Mouse (Mus musculus) liver, postnatal 0 days (tissue): ENCODE measurements around the gene Blzf1. TPM values are rescaled to one million over a fixed set of nuclear protein-coding genes. Genes with fewer than 3 reads are reported as not detected.

Experiments
- ATAC-seq: fragments of 200-750 bp; cut with Nextera tagmentation; 2 replicates; pipeline ENCODE4 v1.8.0; 2017; ENCODE audit warnings: mild to moderate bottlenecking, moderate library complexity
- DNase-seq: peaks from one replicate; pipeline ENCODE4 v3.0.0-alpha.2; 2016
- H3K27ac ChIP-seq: fragments of 300-500 bp; sonication (generic); 2 replicates; pipeline ENCODE4 v1.5.1; 2014; ENCODE audit warnings: antibody characterized with exemption, moderate library complexity, mild to moderate bottlenecking, low read depth
- H3K27me3 ChIP-seq: fragments of 300-500 bp; sonication (generic); 2 replicates; pipeline ENCODE4 v1.6.1; 2014; ENCODE audit warnings: low read length, control low read depth, mixed read lengths; ENCODE audit not compliant: insufficient read depth
- H3K36me3 ChIP-seq: fragments of 300-500 bp; sonication (generic); replicated peaks from 2 replicates; pipeline ENCODE4 v1.6.1; 2014; ENCODE audit warnings: mild to moderate bottlenecking, control low read depth, low read length, moderate library complexity, mixed read lengths; ENCODE audit not compliant: insufficient read depth
- H3K4me1 ChIP-seq: fragments of 300-500 bp; sonication (generic); 2 replicates; pipeline ENCODE4 v1.6.1; 2014; ENCODE audit warnings: antibody characterized with exemption, mild to moderate bottlenecking, control low read depth; ENCODE audit not compliant: insufficient read depth
- H3K4me2 ChIP-seq: fragments of 300-500 bp; sonication (generic); 2 replicates; pipeline ENCODE4 v1.6.1; 2014; ENCODE audit warnings: low read depth, mild to moderate bottlenecking, low read length, moderate library complexity, mixed read lengths
- H3K4me3 ChIP-seq: fragments of 300-500 bp; sonication (generic); 2 replicates; pipeline ENCODE4 v1.5.1; 2014; ENCODE audit warnings: low read depth, low read length
- H3K9ac ChIP-seq: fragments of 300-500 bp; sonication (generic); replicated peaks from 2 replicates; pipeline ENCODE4 v1.6.1; 2014; ENCODE audit warnings: mild to moderate bottlenecking, moderate library complexity
- H3K9me3 ChIP-seq: fragments of 300-500 bp; sonication (generic); 2 replicates; pipeline ENCODE4 v1.6.1; 2016; ENCODE audit warnings: mild to moderate bottlenecking, control low read depth, low read length, mixed read lengths
- CTCF ChIP-seq: sonication (generic); IDR thresholded peaks from 2 replicates; pipeline ENCODE4 v1.5.1; 2016; ENCODE audit warnings: antibody characterized with exemption, low read depth
- EP300 ChIP-seq: IDR thresholded peaks from 2 replicates; pipeline ENCODE4 v1.6.1; 2016; ENCODE audit warnings: antibody characterized with exemption, low read depth, mild to moderate bottlenecking
- WGBS: fragments of 180-500 bp; shearing (Covaris S2); extraction: QIAGEN DNeasy Blood & Tissue Kit; methylation state at CpG from one replicate; pipeline ENCODE4 v1.1.7; 2014; ENCODE audit not compliant: insufficient replicate concordance; 5-methylcytosine and 5-hydroxymethylcytosine counted together
- polyA plus RNA-seq: library from polyadenylated mRNA; unstranded; fragments of >200 nt; fragmentation: Nextera tagmentation; extraction: Ambion mirVana; gene quantifications from 2 replicates; pipeline ENCODE4 v1.2.1, GENCODE M21; 2015

Gene Blzf1
- polyA plus RNA-seq, 1 experiment from 2014 or later, result 9.7 TPM

- peak; percentile 0 for ATAC-seq
- Histone ChIP-seq H3K9me3 (no peaks in the 10 kb centered on the region), H3K4me2 (peak overlapping the region; percentile 94), H3K36me3 (no peaks in the 10 kb centered on the region), H3K4me3 (peak overlapping the region; percentile 90), H3K27me3 (no peaks in the 10 kb centered on the region), H3K27ac (peak overlapping the region; percentile 95), H3K4me1 (peaks cover 24% of the 10 kb centered on the region), H3K9ac (peak overlapping the region; percentile 92)
- no peak for DNase-seq
- under 1% methylated on average over 33 of the region's 33 CpGs for WGBS
- TF ChIP-seq CTCF, result no peak
- no peak for TF ChIP-seq EP300
Measured at GRCm38 (mm10) chr1:164249332-164249711, 58.0 kb downstream of the Blzf1 start.

- H3K4me2 ChIP-seq, result peak within 1 kb of the TSS; percentile 94
- peaks cover 22% of the 10 kb centered on the region for H3K4me1 ChIP-seq
- peak; percentile 64 for TF ChIP-seq EP300
- no peak for TF ChIP-seq CTCF
- H3K4me3 ChIP-seq, result peak within 1 kb of the TSS; percentile 90
- H3K36me3 ChIP-seq, result no peaks in the 10 kb centered on the region
- WGBS, result under 1% methylated on average over 57 of the region's 79 CpGs
- no peaks in the 10 kb centered on the region for H3K27me3 ChIP-seq
- H3K27ac ChIP-seq, result peak within 1 kb of the TSS; percentile 98
- DNase-seq (peak; percentile 100), ATAC-seq (peak; percentile 88)
- no peaks in the 10 kb centered on the region for H3K9me3 ChIP-seq
- peak within 1 kb of the TSS; percentile 92 for H3K9ac ChIP-seq
Measured at GRCm38 (mm10) chr1:164248465-164249331, 58.6 kb downstream of the Blzf1 start, which contains the start of gene Slc19a2. Slc19a2 (plus strand) TSS chr1:164249046.

GRCm38 (mm10) chr1:164247971-164248370, 59.3 kb downstream of the Blzf1 start:
- peak overlapping the region; percentile 90 for H3K4me3 ChIP-seq
- H3K9ac ChIP-seq, result peak overlapping the region; percentile 59
- H3K27ac ChIP-seq, result peak overlapping the region; percentile 98
- H3K4me2 ChIP-seq, result peak overlapping the region; percentile 94
- H3K4me1 ChIP-seq, result peaks cover 22% of the 10 kb centered on the region
- H3K36me3 ChIP-seq, result no peaks in the 10 kb centered on the region
- no peak for TF ChIP-seq EP300
- no peak for TF ChIP-seq CTCF
- no peak for ATAC-seq
- 9% methylated on average over 10 of the region's 10 CpGs for WGBS
- peak; percentile 35 for DNase-seq
- H3K9me3 ChIP-seq, result no peaks in the 10 kb centered on the region
- H3K27me3 ChIP-seq, result no peaks in the 10 kb centered on the region

- TF ChIP-seq CTCF (no peak), EP300 (no peak)
- ATAC-seq (no peak), DNase-seq (no peak)
- Histone ChIP-seq H3K36me3 (no peaks in the 10 kb centered on the region), H3K4me1 (peaks cover 22% of the 10 kb centered on the region), H3K9me3 (no peaks in the 10 kb centered on the region), H3K4me3 (peak overlapping the region; percentile 90), H3K27ac (peak overlapping the region; percentile 98), H3K9ac (peak overlapping the region; percentile 59), H3K27me3 (no peaks in the 10 kb centered on the region), H3K4me2 (peak overlapping the region; percentile 94)
- WGBS, result 48% methylated on average over 8 of the region's 8 CpGs
Measured at GRCm38 (mm10) chr1:164247442-164247841, 59.8 kb downstream of the Blzf1 start.

- H3K4me2 ChIP-seq, result no peak overlapping the region
- no peak overlapping the region for H3K9ac ChIP-seq
- 72% methylated on average over 8 of the region's 8 CpGs for WGBS
- H3K9me3 ChIP-seq, result no peaks in the 10 kb centered on the region
- no peaks in the 10 kb centered on the region for H3K27me3 ChIP-seq
- DNase-seq, result no peak
- H3K4me1 ChIP-seq, result peaks cover 6% of the 10 kb centered on the region
- H3K36me3 ChIP-seq, result no peaks in the 10 kb centered on the region
- H3K27ac ChIP-seq, result no peak overlapping the region
- no peak overlapping the region for H3K4me3 ChIP-seq
- no peak for ATAC-seq
- TF ChIP-seq CTCF (no peak), EP300 (no peak)
Measured at GRCm38 (mm10) chr1:164242809-164243208, 64.5 kb downstream of the Blzf1 start.

GRCm38 (mm10) chr1:164241494-164241893, 65.8 kb downstream of the Blzf1 start:
- H3K4me2 ChIP-seq, result no peak overlapping the region
- ATAC-seq, result no peak
- 70% methylated on average over 2 of the region's 2 CpGs for WGBS

More at GRCm38 (mm10) chr1:164241494-164241893, 65.8 kb downstream of the Blzf1 start:
- Histone ChIP-seq H3K4me1 (0 out of 2 replicates have a peak, but pooled peaks cover under 1% of the 10 kb centered on the region), H3K9me3 (no peaks in the 10 kb centered on the region), H3K9ac (no peak overlapping the region), H3K36me3 (no peaks in the 10 kb centered on the region), H3K4me3 (no peak overlapping the region), H3K27me3 (no peaks in the 10 kb centered on the region), H3K27ac (no peak overlapping the region)
- no peak for DNase-seq
- no peak for TF ChIP-seq EP300
- TF ChIP-seq CTCF, result no peak

Other genes with a start within 250 kb of the Blzf1 start
- 10.2 and 10.8 TPM in 2 replicates for gene Sell, start 245.5 kb downstream of the Blzf1 start, polyA plus RNA-seq
- 1.7 and 2.1 TPM in 2 replicates for gene Selp, start 192.2 kb downstream of the Blzf1 start, polyA plus RNA-seq
- 24.5 and 28.2 TPM in 2 replicates for gene F5, start 155.7 kb downstream of the Blzf1 start, polyA plus RNA-seq
- 31.1 and 31.4 TPM in 2 replicates for gene Slc19a2, start 58.4 kb downstream of the Blzf1 start, polyA plus RNA-seq
- gene Ccdc181, start 31.9 kb downstream of the Blzf1 start, polyA plus RNA-seq, result 2.6 and 2.7 TPM in 2 replicates
- gene Nme7, start 3.4 kb downstream of the Blzf1 start, polyA plus RNA-seq, result 7.2 and 7.6 TPM in 2 replicates
- 38.6 and 38.8 TPM in 2 replicates for gene Atp1b1, start 150.9 kb upstream of the Blzf1 start, polyA plus RNA-seq